Mouse (Mus musculus) left cerebral cortex, postnatal 14 days (tissue): ENCODE results near the gene Cdkl5. TPM values are rescaled to one million over a fixed set of nuclear protein-coding genes. Genes with fewer than 3 reads are reported as not detected.

Source experiments
- DNase-seq, 2 experiments: peaks; one replicate each; pipeline ENCODE4 v3.0.0; 2021 to 2022; ENCODE audit warnings: low spot score in 2 of 2, mixed read lengths in 1 of 2
- intact Hi-C: fragments of 180-260 bp; cut with DNase I; formaldehyde crosslinking; loops from one replicate; pipeline ENCODE4 v1.15.1; 2025
- total RNA-seq, 2 experiments: library from RNA; stranded (reverse); gene quantifications; 2 replicates each; pipeline ENCODE4 v1.2.3; 2021

Gene Cdkl5
- total RNA-seq, 2 experiments from 2014 or later = 151 to 161 TPM

DNA sequence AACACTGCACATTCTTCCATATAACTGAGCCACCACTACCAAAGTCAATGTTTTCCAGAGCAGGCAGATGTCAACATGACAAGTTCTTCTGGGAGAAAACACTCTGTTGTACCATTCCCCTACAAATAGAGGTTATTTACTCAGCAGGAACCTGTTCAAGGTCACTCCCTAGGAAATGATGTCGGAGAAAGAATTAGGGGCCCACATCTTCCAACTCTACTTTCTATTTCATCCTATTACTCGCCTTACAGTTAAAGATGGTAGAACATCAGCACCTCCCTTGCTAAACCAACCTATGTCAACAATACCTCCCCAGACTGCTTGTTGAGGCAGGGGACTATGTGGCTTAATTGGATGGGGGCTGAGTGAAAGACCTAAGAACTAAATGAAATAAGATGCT, 226.8 kb downstream of the Cdkl5 start, which contains the start of gene Rs1:
Gene Rs1 (plus strand): TSS at position 301 of the 400 bp plus-strand sequence.
- intact Hi-C loops = no loop called here
- no peak for DNase-seq

DNA sequence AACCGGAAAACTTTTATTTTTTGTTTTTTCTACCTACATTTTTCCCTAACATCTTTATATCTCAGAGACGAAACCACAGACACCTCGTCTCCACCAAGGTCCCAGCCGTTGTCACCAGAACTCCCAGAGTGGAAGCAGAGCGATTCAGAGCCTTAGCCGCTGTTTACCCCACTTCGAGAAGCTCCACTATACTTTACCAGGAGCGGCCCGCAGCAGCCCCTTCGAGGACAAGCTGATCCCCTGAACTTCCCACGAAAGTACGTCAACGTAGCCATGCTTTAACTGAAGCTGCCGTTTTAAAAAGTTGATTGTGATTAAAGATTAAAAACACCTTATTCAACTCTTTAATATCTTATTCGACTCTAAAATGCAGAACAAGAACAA, 228.3 kb downstream of the Cdkl5 start:
- intact Hi-C loops = no loop called here
- DNase-seq = no peak

- intact Hi-C loops = no loop called here
- DNase-seq = peak; percentile 88 to 94
Observed at GRCm38 (mm10) chrX:160765389-160766232, 228.9 kb downstream of the Cdkl5 start.

GRCm38 (mm10) chrX:160750808-160751207, 243.7 kb downstream of the Cdkl5 start:
- DNase-seq = no peak
- intact Hi-C loops = no loop called here

GRCm38 (mm10) chrX:160748653-160749052, 245.9 kb downstream of the Cdkl5 start:
- no peak for DNase-seq
- intact Hi-C loops = no loop called here

- DNase-seq = no peak
- intact Hi-C loops = no loop called here
Observed at GRCm38 (mm10) chrX:160745399-160745798, 249.1 kb downstream of the Cdkl5 start.

DNA sequence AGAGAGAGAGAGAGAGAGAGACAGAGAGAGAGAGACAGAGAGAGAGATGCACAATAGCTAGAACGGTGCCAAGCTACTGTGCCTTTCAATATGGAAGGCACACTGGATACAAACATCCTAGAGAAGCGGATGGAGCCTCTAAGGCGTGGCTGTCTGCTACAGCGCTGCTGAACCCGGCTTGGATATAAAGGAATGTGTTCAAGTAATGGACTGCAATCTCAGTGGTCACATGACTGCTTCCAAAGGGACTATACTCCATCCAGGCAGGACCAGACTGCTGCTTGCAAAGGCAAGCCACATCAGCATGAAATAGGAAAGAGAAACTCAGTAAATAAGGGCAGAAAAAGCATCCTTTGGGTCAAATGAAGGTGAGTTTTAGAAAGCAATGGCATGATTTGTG, 258.9 kb downstream of the Cdkl5 start, which contains the start of gene Ppef1:
Gene Ppef1 (minus strand): TSS at position 116 of the 400 bp plus-strand sequence.
- intact Hi-C loops = no loop called here

More for the DNA sequence above, 258.9 kb downstream of the Cdkl5 start, which contains the start of gene Ppef1:
- DNase-seq = no peak

Other genes with a start within 250 kb of the Cdkl5 start
- not detected for gene Rs1, start 226.7 kb downstream of the Cdkl5 start, total RNA-seq
- 1 to 10 TPM; 1.6 to 1.7 TPM for gene Gja6, start 87.7 kb downstream of the Cdkl5 start, total RNA-seq
- gene Scml2, start 122.5 kb upstream of the Cdkl5 start, total RNA-seq = 1 to 10 TPM in 1 of 2 experiments, under 1 TPM in 1; 0.66 to 1.2 TPM